Mouse (Mus musculus) limb, embryonic 12.5 days (tissue): Measurements from ENCODE around the gene Chpt1. TPM values are rescaled to one million over a fixed set of nuclear protein-coding genes. Genes with fewer than 3 reads are reported as not detected.

Source experiments
- ATAC-seq: fragments of 200-750 bp; cut with Nextera tagmentation; 2 replicates; pipeline ENCODE4 v1.8.0; 2017; ENCODE audit warnings: low read depth, moderate TSS enrichment; ENCODE audit not compliant: insufficient number of reproducible peaks, insufficient read depth, low FRiP score, low TSS enrichment
- H3K27ac ChIP-seq: fragments of 300-500 bp; sonication (generic); 2 replicates; pipeline ENCODE4 v1.5.1; 2016; ENCODE audit warnings: mild to moderate bottlenecking, moderate library complexity
- H3K27me3 ChIP-seq: fragments of 300-500 bp; sonication (generic); 2 replicates; pipeline ENCODE4 v1.6.1; 2016; ENCODE audit warnings: mild to moderate bottlenecking, moderate library complexity
- H3K36me3 ChIP-seq: fragments of 300-500 bp; sonication (generic); 2 replicates; pipeline ENCODE4 v1.6.1; 2016; ENCODE audit warnings: mild to moderate bottlenecking, moderate library complexity
- H3K4me1 ChIP-seq: fragments of 300-500 bp; sonication (generic); replicated peaks from 2 replicates; pipeline ENCODE4 v1.6.1; 2016
- H3K4me2 ChIP-seq: fragments of 300-500 bp; sonication (generic); 2 replicates; pipeline ENCODE4 v1.6.1; 2016; ENCODE audit warnings: mild to moderate bottlenecking, moderate library complexity
- H3K4me3 ChIP-seq: fragments of 300-500 bp; sonication (generic); replicated peaks from 2 replicates; pipeline ENCODE4 v1.5.1; 2016; ENCODE audit warnings: mild to moderate bottlenecking
- H3K9ac ChIP-seq: fragments of 300-500 bp; sonication (generic); replicated peaks from 2 replicates; pipeline ENCODE4 v1.6.1; 2016; ENCODE audit warnings: mild to moderate bottlenecking, moderate library complexity
- H3K9me3 ChIP-seq: fragments of 300-500 bp; sonication (generic); 2 replicates; pipeline ENCODE4 v1.6.1; 2016; ENCODE audit warnings: mild to moderate bottlenecking, moderate library complexity
- WGBS: fragments of 180-500 bp; shearing (Covaris S2); methylation state at CpG from one replicate; pipeline ENCODE4 v1.1.7; 2016; 5-methylcytosine and 5-hydroxymethylcytosine counted together
- polyA plus RNA-seq: library from polyadenylated mRNA; unstranded; fragments of >200 nt; fragmentation: Nextera tagmentation; extraction: Ambion mirVana; gene quantifications from 2 replicates; pipeline ENCODE4 v1.2.1, GENCODE M21; 2016

The Chpt1 gene
- polyA plus RNA-seq, 1 experiment from 2014 or later, result 34.9 TPM

DNA sequence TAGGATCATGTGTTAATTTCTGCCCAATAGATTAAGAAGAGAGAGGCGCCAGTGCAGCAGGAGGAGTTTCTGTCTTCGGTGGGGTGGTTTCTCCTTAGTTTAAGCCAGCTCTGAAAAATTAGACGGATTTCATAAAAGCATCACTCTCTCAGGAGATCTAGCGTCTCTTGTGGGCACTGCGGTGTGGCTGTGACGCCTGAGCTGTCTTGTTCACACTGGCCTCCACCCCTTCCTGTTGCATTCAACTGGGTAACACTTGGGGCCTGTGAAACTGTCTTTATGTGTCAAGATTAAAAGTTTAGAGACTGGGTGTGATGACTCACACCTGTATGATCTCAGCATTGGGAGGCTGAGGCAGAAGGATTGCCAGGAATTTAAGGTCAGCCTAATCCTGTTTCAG, 75.9 kb downstream of the Chpt1 start:
- peaks cover 40% of the 10 kb centered on the region for H3K36me3 ChIP-seq
- no peaks in the 10 kb centered on the region for H3K4me1 ChIP-seq
- no peaks in the 10 kb centered on the region for H3K9me3 ChIP-seq
- ATAC-seq, result no peak
- WGBS, result 88% methylated on average over 6 of the region's 6 CpGs
- no peak overlapping the region for H3K27ac ChIP-seq
- no peaks in the 10 kb centered on the region for H3K27me3 ChIP-seq
- no peak overlapping the region for H3K4me2 ChIP-seq
- no peak overlapping the region for H3K4me3 ChIP-seq
- H3K9ac ChIP-seq, result no peak overlapping the region

DNA sequence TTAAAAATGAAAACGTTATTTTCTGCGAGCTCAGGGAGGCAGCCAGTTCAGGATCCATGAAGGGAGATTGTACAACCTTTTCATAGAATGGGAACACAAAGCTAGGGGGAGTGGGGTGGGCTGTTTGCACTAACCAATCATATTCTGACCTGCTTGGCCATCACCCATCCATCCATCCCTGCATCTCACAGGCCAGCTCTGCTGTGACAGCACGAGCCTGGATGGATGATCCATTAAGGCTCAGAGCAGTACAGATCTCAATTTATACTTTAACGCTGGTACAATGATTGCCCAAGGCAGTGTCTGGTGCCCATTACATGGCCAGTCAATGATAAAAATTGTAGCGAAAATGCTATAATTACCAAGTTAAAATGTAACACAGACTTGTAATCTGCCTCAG, 77.0 kb downstream of the Chpt1 start:
- Histone ChIP-seq H3K9me3 (no peaks in the 10 kb centered on the region), H3K4me2 (no peak overlapping the region), H3K4me3 (no peak overlapping the region), H3K36me3 (peaks cover 36% of the 10 kb centered on the region), H3K4me1 (no peaks in the 10 kb centered on the region), H3K27me3 (no peaks in the 10 kb centered on the region), H3K27ac (no peak overlapping the region), H3K9ac (no peak overlapping the region)
- no peak for ATAC-seq
- WGBS, result 60% methylated on average over 5 of the region's 5 CpGs

GRCm38 (mm10) chr10:88426158-88426816, 77.6 kb downstream of the Chpt1 start:
- WGBS, result 98% methylated on average over 2 of the region's 2 CpGs
- peaks cover 32% of the 10 kb centered on the region for H3K36me3 ChIP-seq
- H3K4me3 ChIP-seq, result no peak overlapping the region
- H3K27me3 ChIP-seq, result no peaks in the 10 kb centered on the region
- H3K4me2 ChIP-seq, result no peak overlapping the region
- H3K9me3 ChIP-seq, result no peaks in the 10 kb centered on the region
- no peak overlapping the region for H3K9ac ChIP-seq
- H3K4me1 ChIP-seq, result no peaks in the 10 kb centered on the region
- no peak for ATAC-seq
- no peak overlapping the region for H3K27ac ChIP-seq

GRCm38 (mm10) chr10:88420655-88421435, 83.0 kb downstream of the Chpt1 start:
- H3K36me3 ChIP-seq, result peaks cover 23% of the 10 kb centered on the region; the same call in 1 of the 2 replicates
- no peaks in the 10 kb centered on the region for H3K27me3 ChIP-seq
- no peak for ATAC-seq
- H3K9ac ChIP-seq, result no peak overlapping the region
- no peak overlapping the region for H3K4me3 ChIP-seq
- H3K27ac ChIP-seq, result no peak overlapping the region
- no peaks in the 10 kb centered on the region for H3K4me1 ChIP-seq
- H3K4me2 ChIP-seq, result no peak overlapping the region
- 93% methylated on average over 19 of the region's 19 CpGs for WGBS
- no peaks in the 10 kb centered on the region for H3K9me3 ChIP-seq

DNA sequence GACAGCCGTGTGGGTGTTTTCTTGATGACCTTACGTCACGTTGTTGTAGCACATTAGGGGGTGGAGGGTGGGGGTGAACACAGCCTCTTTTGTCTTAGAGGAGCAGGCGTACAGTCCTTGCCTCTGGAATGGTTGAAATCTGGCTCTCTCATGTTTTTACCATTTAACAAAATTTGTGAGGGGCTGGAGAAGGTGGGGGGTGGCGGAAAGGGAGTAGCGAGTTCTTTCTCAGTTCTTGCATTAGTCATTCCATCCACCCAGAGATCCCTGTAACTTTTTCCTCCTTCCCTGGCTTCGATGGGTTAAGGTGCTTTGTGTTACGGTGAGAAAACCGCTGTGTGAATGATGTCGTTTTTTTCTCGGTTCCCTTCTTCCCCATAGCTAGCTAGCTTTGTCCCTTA, 83.7 kb downstream of the Chpt1 start:
- H3K27me3 ChIP-seq, result no peaks in the 10 kb centered on the region
- no peak overlapping the region for H3K27ac ChIP-seq
- no peak overlapping the region for H3K4me3 ChIP-seq
- no peaks in the 10 kb centered on the region for H3K9me3 ChIP-seq
- no peaks in the 10 kb centered on the region for H3K4me1 ChIP-seq
- ATAC-seq, result no peak
- no peak overlapping the region for H3K4me2 ChIP-seq
- 81% methylated on average over 11 of the region's 11 CpGs for WGBS
- peaks cover 29% of the 10 kb centered on the region for H3K36me3 ChIP-seq
- no peak overlapping the region for H3K9ac ChIP-seq

- ATAC-seq, result no peak
- peaks cover 22% of the 10 kb centered on the region for H3K36me3 ChIP-seq
- 92% methylated on average over 5 of the region's 5 CpGs for WGBS
- H3K4me1 ChIP-seq, result no peaks in the 10 kb centered on the region
- H3K4me3 ChIP-seq, result no peak overlapping the region
- no peaks in the 10 kb centered on the region for H3K27me3 ChIP-seq
- no peaks in the 10 kb centered on the region for H3K9me3 ChIP-seq
- H3K27ac ChIP-seq, result no peak overlapping the region
- no peak overlapping the region for H3K4me2 ChIP-seq
- H3K9ac ChIP-seq, result no peak overlapping the region
Measured at GRCm38 (mm10) chr10:88417686-88418085, 86.2 kb downstream of the Chpt1 start.

DNA sequence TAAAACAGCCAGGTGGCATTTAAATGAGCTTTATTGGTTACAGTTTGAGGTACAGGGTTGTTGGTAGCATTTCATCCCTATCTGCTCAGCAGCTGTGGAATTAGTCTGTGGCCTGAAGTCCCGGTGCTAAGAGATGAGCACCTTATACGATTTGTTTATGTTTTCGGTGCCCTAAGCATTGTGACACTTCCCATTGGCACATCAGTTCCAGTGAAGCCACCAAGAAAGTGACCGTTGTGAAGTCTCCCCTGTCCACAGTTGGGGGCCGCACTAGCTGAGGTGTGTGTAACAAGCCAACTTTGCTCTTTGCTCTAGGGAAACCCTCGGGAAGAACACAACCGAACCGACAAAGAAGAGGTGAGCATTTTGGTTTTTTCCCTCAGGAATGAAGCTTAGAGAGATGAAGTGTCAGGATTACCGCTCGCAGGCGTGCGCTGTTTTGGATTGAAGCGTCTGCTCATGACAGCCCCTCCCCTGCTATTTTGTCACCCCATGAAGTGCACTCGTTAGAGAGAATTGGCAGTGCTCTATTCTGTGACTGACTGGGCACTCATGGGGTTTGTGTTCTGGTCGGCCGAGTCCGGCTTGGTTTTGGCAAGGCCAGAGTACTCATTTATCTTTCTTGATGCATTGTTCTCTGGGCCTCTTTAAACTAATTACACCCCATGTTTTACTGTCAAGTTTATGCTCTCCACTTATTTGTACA, 91.4 kb downstream of the Chpt1 start:
- Histone ChIP-seq H3K9ac (no peak overlapping the region), H3K4me3 (no peak overlapping the region), H3K36me3 (peaks cover 12% of the 10 kb centered on the region), H3K27ac (no peak overlapping the region), H3K27me3 (no peaks in the 10 kb centered on the region), H3K4me2 (no peak overlapping the region), H3K4me1 (peaks cover 5% of the 10 kb centered on the region), H3K9me3 (no peaks in the 10 kb centered on the region)
- peak; percentile 20; the same call in 1 of the 2 replicates for ATAC-seq
- 53% methylated on average over 17 of the region's 17 CpGs for whole genome bisulfite sequencing

- Histone ChIP-seq H3K4me2 (no peak overlapping the region), H3K9me3 (no peaks in the 10 kb centered on the region), H3K4me3 (no peak overlapping the region), H3K4me1 (peaks cover 5% of the 10 kb centered on the region), H3K27me3 (no peaks in the 10 kb centered on the region), H3K9ac (no peak overlapping the region), H3K27ac (no peak overlapping the region), H3K36me3 (no peaks in the 10 kb centered on the region)
- 55% methylated on average over 2 of the region's 2 CpGs for WGBS
- no peak for ATAC-seq
Measured at GRCm38 (mm10) chr10:88409751-88410150, 94.1 kb downstream of the Chpt1 start.

DNA sequence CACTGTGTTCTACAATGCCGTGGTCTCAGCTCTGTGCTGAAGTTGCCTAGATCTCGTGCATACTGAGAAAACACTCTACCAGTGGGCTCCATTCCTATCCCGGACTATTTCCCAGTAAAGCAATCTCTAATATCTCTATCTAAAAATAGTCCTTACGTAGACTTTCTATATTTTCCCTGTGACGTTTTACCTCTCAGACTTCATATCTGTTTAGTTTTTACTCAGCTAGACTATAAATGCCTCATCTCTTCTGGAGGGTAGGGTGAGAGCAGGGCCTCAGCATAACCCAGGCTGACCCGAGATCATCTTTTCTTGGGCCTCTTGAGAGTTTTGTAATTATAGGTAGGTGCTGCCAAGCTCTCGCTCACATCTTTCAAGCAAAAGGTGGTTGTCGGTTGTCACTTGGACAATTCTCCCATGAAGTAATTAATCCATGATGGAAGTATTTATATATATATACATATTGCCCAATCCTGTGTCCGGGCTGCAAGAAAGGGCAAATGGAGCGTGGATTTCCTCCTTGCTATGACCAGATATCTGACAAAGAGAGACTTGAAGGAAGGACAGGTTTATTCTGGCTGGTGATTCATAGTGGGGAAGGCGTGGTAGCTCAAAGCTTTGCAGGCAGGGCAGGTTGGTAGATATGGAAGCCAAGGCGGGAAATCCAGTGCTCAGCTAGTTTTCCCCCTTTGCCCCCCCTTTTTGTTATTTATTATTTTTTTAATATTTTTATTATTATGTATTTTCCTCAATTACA, 95.8 kb downstream of the Chpt1 start:
- 92% methylated on average over 12 of the region's 12 CpGs for WGBS
- H3K36me3 ChIP-seq, result no peaks in the 10 kb centered on the region
- H3K4me1 ChIP-seq, result peaks cover 5% of the 10 kb centered on the region
- no peak overlapping the region for H3K9ac ChIP-seq
- no peaks in the 10 kb centered on the region for H3K27me3 ChIP-seq
- ATAC-seq, result no peak
- H3K4me2 ChIP-seq, result no peak overlapping the region
- no peak overlapping the region for H3K4me3 ChIP-seq
- no peaks in the 10 kb centered on the region for H3K9me3 ChIP-seq
- H3K27ac ChIP-seq, result no peak overlapping the region

GRCm38 (mm10) chr10:88405812-88406211, 98.1 kb downstream of the Chpt1 start:
- Histone ChIP-seq H3K4me3 (no peak overlapping the region), H3K4me1 (no peaks in the 10 kb centered on the region), H3K9ac (no peak overlapping the region), H3K27me3 (no peaks in the 10 kb centered on the region), H3K36me3 (no peaks in the 10 kb centered on the region), H3K9me3 (peaks cover 4% of the 10 kb centered on the region; the same call in 1 of the 2 replicates), H3K27ac (no peak overlapping the region), H3K4me2 (no peak overlapping the region)
- no peak for ATAC-seq
- WGBS, result 79% methylated on average over 7 of the region's 7 CpGs

DNA sequence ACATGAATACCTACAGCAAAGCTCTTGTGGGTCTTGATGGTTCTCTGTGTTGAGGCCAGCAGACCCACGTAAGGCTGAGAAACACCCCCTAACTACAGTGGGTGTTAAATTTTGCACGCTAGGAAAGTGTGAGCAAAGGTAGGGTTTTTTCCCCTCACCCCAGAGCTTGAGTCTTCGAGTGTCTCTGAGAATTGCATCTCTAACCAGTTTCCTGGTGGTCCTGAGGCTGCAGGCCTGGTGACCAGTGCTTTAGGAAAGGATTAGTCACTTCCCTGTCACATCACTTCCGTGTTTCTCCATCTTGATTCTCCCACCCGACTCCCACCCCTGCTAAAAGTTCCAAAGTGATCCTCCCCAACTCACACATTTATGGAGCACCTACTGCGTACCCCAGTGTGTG, 99.7 kb downstream of the Chpt1 start:
- Histone ChIP-seq H3K27me3 (no peaks in the 10 kb centered on the region), H3K9ac (no peak overlapping the region), H3K4me3 (no peak overlapping the region), H3K4me2 (no peak overlapping the region), H3K36me3 (no peaks in the 10 kb centered on the region), H3K27ac (no peak overlapping the region), H3K9me3 (peaks cover 4% of the 10 kb centered on the region; the same call in 1 of the 2 replicates), H3K4me1 (no peaks in the 10 kb centered on the region)
- ATAC-seq, result no peak
- 59% methylated on average over 6 of the region's 6 CpGs for WGBS
